Mouse (Mus musculus) frontal cortex, postnatal 36 days (tissue): ENCODE data around the gene Nup107.
"Not testable (repeated sequence)": the region's sequence is repeated elsewhere in the genome, so short reads cannot be mapped to it uniquely, and the experiment has no call there.

Experiments
- DNase-seq, 2 experiments: peaks; one replicate each; pipeline ENCODE4 v3.0.0; 2022; ENCODE audit warnings: low spot score in 2 of 2

Gene Nup107

GRCm38 (mm10) chr10:117704314-117704963 lies 88.1 kb downstream of the Nup107 start:
- DNase-seq = not testable (repeated sequence)

DNA sequence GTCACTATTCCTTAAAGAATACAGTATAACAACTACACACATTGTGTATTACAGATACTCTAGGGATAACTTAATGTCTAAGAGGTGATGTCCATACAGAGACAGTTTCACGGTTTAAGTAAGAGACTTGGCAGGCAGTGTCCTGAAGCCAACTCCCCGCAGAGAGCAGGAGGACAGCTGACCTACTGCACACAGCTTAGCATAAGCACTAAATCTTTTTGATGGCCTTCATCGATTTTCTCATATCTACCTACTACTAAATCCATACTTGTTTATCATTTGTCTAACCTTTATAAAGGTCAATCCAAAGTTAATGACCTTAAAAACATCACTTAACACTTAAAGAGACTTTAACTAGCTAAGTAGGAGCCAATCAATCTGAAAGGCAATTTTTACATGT lies 89.0 kb downstream of the Nup107 start:
- no peak for DNase-seq

DNA sequence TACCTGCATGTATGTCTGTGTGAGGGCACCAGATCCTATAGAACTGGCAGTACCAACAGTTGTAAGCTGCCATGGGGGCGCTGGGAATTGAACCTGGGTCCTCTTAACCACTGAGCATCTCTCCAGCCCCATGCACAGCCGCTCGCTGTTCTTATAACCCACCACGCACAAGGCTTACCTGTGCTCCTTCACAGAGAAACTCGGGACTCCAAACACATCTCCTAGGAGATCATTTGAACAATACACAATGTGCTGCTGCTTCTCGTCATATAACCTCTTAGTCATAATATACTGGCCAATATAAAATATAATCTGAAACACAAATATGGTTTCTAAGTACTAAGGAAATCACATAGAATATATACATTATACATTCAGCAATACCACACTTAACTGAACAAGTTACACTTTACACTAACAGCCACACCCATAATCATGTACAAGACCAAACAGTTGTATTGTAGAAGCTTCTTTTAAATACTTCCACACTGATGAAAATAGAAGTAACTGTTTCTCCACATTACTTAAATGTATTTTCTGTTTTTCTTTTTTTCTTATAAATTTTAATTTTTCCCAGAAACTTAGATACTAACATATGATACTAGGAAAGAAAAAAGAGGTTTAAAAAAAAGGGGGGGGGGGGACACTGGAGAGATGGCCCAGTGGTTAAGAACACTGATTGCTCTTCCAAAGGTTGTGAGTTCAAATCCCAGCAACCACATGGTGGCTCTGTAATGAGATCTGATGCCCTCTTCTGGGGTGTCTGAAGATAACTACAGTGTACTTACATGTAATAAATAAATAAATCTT lies 90.3 kb downstream of the Nup107 start:
- no peak for DNase-seq

DNA sequence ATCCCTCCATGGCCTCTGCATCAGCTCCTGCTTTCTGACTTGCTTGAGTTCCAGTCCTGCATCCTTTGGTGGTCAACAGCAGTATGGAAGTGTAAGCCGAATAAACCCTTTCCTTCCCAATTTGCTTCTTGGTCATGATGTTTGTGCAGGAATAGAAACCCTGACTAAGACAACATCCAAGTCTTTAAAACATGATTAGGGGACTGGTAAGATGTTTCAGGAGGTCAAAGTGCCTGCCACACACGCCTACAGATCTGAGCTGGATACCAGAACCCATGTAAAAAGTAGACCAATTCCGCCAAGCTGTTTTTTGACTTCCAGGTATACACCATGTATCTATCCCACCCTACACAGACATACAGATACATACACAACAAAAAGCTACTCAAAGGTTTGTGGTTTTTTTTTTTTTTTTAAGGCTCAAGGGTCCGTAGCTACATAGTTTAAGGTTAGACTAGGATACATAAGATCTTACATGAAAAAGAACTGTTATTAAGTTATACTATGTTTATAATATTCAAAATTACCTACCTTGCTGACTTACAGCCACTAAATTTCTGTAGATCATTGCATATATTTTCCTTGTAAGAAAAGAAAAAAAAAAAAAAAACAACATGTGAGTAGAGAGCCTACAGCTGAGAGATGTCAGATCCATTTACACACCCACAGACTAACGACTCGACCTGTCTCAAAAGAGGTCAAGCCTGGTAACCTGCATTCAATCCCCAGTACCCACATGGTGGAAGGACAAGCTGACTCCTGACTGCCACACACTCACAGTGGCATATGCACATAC lies 91.3 kb downstream of the Nup107 start:
- DNase-seq = no peak
